7 mouse cellular contexts compared by ENCODE assay signal in the genomic region with DNA sequence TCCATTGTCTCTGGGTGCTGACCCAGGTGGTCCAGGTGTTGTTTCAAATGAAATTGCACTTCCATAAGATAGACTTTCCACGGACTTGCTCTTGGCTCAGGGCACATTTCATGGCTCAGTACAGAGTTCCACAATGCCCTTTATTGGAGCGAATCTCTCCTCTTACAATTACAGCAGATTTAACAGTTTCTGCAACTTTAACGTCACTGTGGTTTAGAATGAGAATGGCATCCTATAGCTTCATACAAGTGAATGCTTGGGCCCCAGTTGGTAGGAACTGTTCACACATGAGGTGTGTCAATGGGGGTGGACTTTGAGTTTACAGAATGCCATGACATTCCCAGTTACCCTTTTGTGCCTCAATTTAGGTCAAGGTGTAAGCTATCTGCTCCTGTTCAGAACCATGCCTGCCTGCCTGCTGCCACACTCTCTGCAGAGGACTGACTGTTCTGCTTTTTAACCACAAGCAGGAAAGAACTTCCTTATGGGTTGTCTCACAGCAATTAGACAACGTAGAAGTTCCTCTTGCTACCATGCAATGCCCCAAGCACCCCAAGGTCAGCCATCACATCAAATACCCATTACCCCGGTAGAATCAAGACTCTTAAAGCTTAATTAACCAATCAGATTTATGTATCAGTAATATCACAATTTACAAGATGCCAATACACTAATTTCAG. TPM values are rescaled to one million over a fixed set of nuclear protein-coding genes. Genes with fewer than 3 reads are reported as not detected.
DNase-seq lines count a peak whose midpoint lies in the region; ATAC-seq and TF ChIP-seq lines count a peak whose summit lies in the region.
"Not testable (repeated sequence)": the region's sequence is repeated elsewhere in the genome, so short reads cannot be mapped to it uniquely, and the experiment has no call there.
"Had no signal": no experiment of that assay in that cellular context is flagged by ENCODE, and none has a peak within 500 bp of the region (broad histone marks: within the 10 kb centered on the region; RNA-seq: fewer than 3 reads in every experiment).

No protein-coding gene starts in this region.

- H3K9me3 ChIP-seq in MEL (replicated peaks; ENCODE audit: insufficient read depth, low read length): not testable (repeated sequence)

- peak; percentile 100 for ATAC-seq in granulocyte monocyte progenitor cell, adult 5-6 weeks (replicated peaks; ENCODE audit: poor library complexity, severe bottlenecking)
- peak; percentile 100 for ATAC-seq in megakaryocyte progenitor cell, adult 5-6 weeks (replicated peaks; ENCODE audit: poor library complexity)

- H3K4me3 ChIP-seq in MEL (ENCODE audit: control insufficient read depth in 1 of 2, insufficient read depth in 1 of 2, low read depth in 2 of 2, low read length in 2 of 2); spleen, adult 2 months (ENCODE audit: extremely low read depth, insufficient read depth, insufficient read length): not testable (repeated sequence)

- TF ChIP-seq RAD21 in MEL (IDR thresholded peaks at IDR 0.05; ENCODE audit: low read depth, low read length): not testable (repeated sequence)

- TF ChIP-seq POLR2A in MEL (IDR thresholded peaks at IDR 0.05; ENCODE audit: control insufficient read depth in 1 of 2, insufficient read depth in 1 of 2, low read depth in 1 of 2, low read length in 2 of 2, poor library complexity in 1 of 2); spleen, adult 2 months (IDR thresholded peaks at IDR 0.05; ENCODE audit: low read depth, low read length): not testable (repeated sequence)

- WGBS in spleen, adult 2 months: 15% methylated on average over 3 of the region's 5 CpGs

- not testable (repeated sequence) for H3K27ac ChIP-seq in MEL (ENCODE audit: control insufficient read depth, low read depth, low read length); spleen, adult 2 months (ENCODE audit: insufficient read depth, low read length)

- TF ChIP-seq EP300 in MEL (IDR thresholded peaks at IDR 0.05; ENCODE audit: low read depth in 1 of 2, low read length in 2 of 2): 0 out of 4 replicates have a peak, but pooled peaks of 1 of the 2 experiments have one; percentile 39

- not testable (repeated sequence) for H3K4me1 ChIP-seq in MEL (ENCODE audit: control insufficient read depth in 1 of 2, insufficient read depth in 2 of 2, low read length in 2 of 2); spleen, adult 2 months (ENCODE audit: control insufficient read depth, insufficient read depth, insufficient read length)

- H3K79me2 ChIP-seq in MEL (ENCODE audit: control insufficient read depth, insufficient read depth, low read length, poor library complexity): not testable (repeated sequence)

- not testable (repeated sequence) for H3K9ac ChIP-seq in MEL (ENCODE audit: control insufficient read depth, low read depth, low read length, poor library complexity, severe bottlenecking)

- TF ChIP-seq CTCF in MEL (IDR thresholded peaks at IDR 0.05 in 2 of 3, conservative IDR thresholded peaks at IDR 0.05 in 1 of 3; ENCODE audit: control insufficient read depth in 1 of 3, insufficient read depth in 1 of 3, low read depth in 2 of 3, low read length in 3 of 3, poor library complexity in 1 of 3, severe bottlenecking in 1 of 3); spleen, adult 2 months (IDR thresholded peaks at IDR 0.05; ENCODE audit: extremely low read depth, insufficient read depth, insufficient read length, insufficient replicate concordance): not testable (repeated sequence)

- peak; percentile 31 to 41 for DNase-seq in B cell, adult 2 months
- peak; percentile 67 for DNase-seq in MEL (ENCODE audit: low read depth, low spot score)
- peak; percentile 19 for DNase-seq in lung, postnatal 25 days (ENCODE audit: low spot score)
- peak; percentile 6 to 7 for DNase-seq in spleen, adult 2 months (ENCODE audit: low read depth in 1 of 2, low spot score in 2 of 2)

- H3K36me3 ChIP-seq in MEL (ENCODE audit: control insufficient read depth in 1 of 2, insufficient read depth in 2 of 2, low read length in 2 of 2); spleen, adult 2 months (ENCODE audit: control insufficient read depth, insufficient read depth, low read length): not testable (repeated sequence)

- not testable (repeated sequence) for H3K27me3 ChIP-seq in MEL (ENCODE audit: control insufficient read depth in 1 of 2, insufficient read depth in 2 of 2, low read length in 2 of 2); spleen, adult 2 months (ENCODE audit: control insufficient read depth, insufficient read depth, low read length)

RNA-seq across cellular contexts. Expression of a gene that starts 12.2 kb away (rescaled TPM):
- 4.8 and 6.1 TPM in 2 replicates for total RNA-seq in MEL (2012; rRNA removed)
- 1 to 10 TPM in 1 of 2 experiments, not detected in 1; 4.1 TPM for polyA plus RNA-seq in MEL (2012; ENCODE audit: insufficient read depth in 1 of 2, insufficient read length in 2 of 2, low read depth in 1 of 2, low replicate concordance in 2 of 2, missing spikeins in 1 of 2)
- 8.4 and 8.7 TPM in 2 replicates for total RNA-seq in granulocyte monocyte progenitor cell, adult 5-6 weeks (2014; fragmentation: Nextera tagmentation)
- total RNA-seq in granulocyte monocyte progenitor cell, adult 5-6 weeks (2017): 6.6 and 15.0 TPM in 2 replicates
- total RNA-seq in megakaryocyte progenitor cell, adult 5-6 weeks (2015): 7.3 and 13.1 TPM in 2 replicates
- total RNA-seq in megakaryocyte progenitor cell, adult 5-6 weeks (2017): 10.3 and 13.5 TPM in 2 replicates
- 0.40 and 1.3 TPM in 2 replicates for polyA plus RNA-seq in spleen, adult 2 months (2012; rRNA removed)

RNA-seq across cellular contexts. Expression of a gene that starts 20.4 kb away (rescaled TPM):
- 4.4 and 4.9 TPM in 2 replicates for total RNA-seq in MEL (2012; rRNA removed)
- polyA plus RNA-seq in MEL (2012; ENCODE audit: insufficient read depth in 1 of 2, insufficient read length in 2 of 2, low read depth in 1 of 2, low replicate concordance in 2 of 2, missing spikeins in 1 of 2): 1 to 10 TPM in 1 of 2 experiments, not detected in 1; 3.5 TPM
- 5.8 and 7.3 TPM in 2 replicates for total RNA-seq in granulocyte monocyte progenitor cell, adult 5-6 weeks (2014; fragmentation: Nextera tagmentation)
- 4.5 and 8.5 TPM in 2 replicates for total RNA-seq in granulocyte monocyte progenitor cell, adult 5-6 weeks (2017)
- 7.8 and 10.4 TPM in 2 replicates for total RNA-seq in megakaryocyte progenitor cell, adult 5-6 weeks (2015)
- 5.9 and 8.1 TPM in 2 replicates for total RNA-seq in megakaryocyte progenitor cell, adult 5-6 weeks (2017)
- polyA plus RNA-seq in spleen, adult 2 months (2012; rRNA removed): 1.9 and 2.8 TPM in 2 replicates

RNA-seq across cellular contexts. Expression of a gene that starts 36.7 kb away (rescaled TPM):
- total RNA-seq in MEL (2012; rRNA removed): 3.5 and 4.8 TPM in 2 replicates
- 1 to 10 TPM in 1 of 2 experiments, not detected in 1; 3.2 TPM for polyA plus RNA-seq in MEL (2012; ENCODE audit: insufficient read depth in 1 of 2, insufficient read length in 2 of 2, low read depth in 1 of 2, low replicate concordance in 2 of 2, missing spikeins in 1 of 2)
- total RNA-seq in granulocyte monocyte progenitor cell, adult 5-6 weeks (2014; fragmentation: Nextera tagmentation): 8.5 and 11.4 TPM in 2 replicates
- total RNA-seq in granulocyte monocyte progenitor cell, adult 5-6 weeks (2017): 8.3 and 11.9 TPM in 2 replicates
- 8.5 and 11.6 TPM in 2 replicates for total RNA-seq in megakaryocyte progenitor cell, adult 5-6 weeks (2015)
- total RNA-seq in megakaryocyte progenitor cell, adult 5-6 weeks (2017): 12.3 and 14.5 TPM in 2 replicates
- 0.48 and 0.62 TPM in 2 replicates for polyA plus RNA-seq in spleen, adult 2 months (2012; rRNA removed)

RNA-seq across cellular contexts. Expression of a gene that starts 42.4 kb away (rescaled TPM):
- not detected in 2 replicates for total RNA-seq in MEL (2012; rRNA removed)
- polyA plus RNA-seq in MEL (2012; ENCODE audit: insufficient read depth in 1 of 2, insufficient read length in 2 of 2, low read depth in 1 of 2, low replicate concordance in 2 of 2, missing spikeins in 1 of 2): not detected
- 0.60 and 1.1 TPM in 2 replicates for total RNA-seq in granulocyte monocyte progenitor cell, adult 5-6 weeks (2014; fragmentation: Nextera tagmentation)
- 0.86 and 0.88 TPM in 2 replicates for total RNA-seq in granulocyte monocyte progenitor cell, adult 5-6 weeks (2017)
- total RNA-seq in megakaryocyte progenitor cell, adult 5-6 weeks (2015): 2.2 and 2.5 TPM in 2 replicates
- total RNA-seq in megakaryocyte progenitor cell, adult 5-6 weeks (2017): 0.27 and 0.67 TPM in 2 replicates
- 0.23 and 0.33 TPM in 2 replicates for polyA plus RNA-seq in spleen, adult 2 months (2012; rRNA removed)
- polyA plus RNA-seq: Patski had no signal

Comparison
In these comparisons a context has a peak if more than half of its experiments do, and no peak if none do; other contexts are left out.
1. DNase-seq: peak in every context shown above with its lines; median percentile 67 in MEL; 36 in B cell, adult 2 months; 19 in lung, postnatal 25 days; 6 in spleen, adult 2 months.